Mouse (Mus musculus) embryo, embryonic 10 days (tissue): ENCODE results near the gene Ttc9.

Source experiments
- DNase-seq: peaks from one replicate; pipeline ENCODE4 v3.0.0-alpha.2; 2015; ENCODE audit warnings: low spot score

Gene Ttc9

GRCm38 (mm10) chr12:81658086-81658485 is 27.0 kb downstream of the Ttc9 start:
- DNase-seq, result no peak

DNA sequence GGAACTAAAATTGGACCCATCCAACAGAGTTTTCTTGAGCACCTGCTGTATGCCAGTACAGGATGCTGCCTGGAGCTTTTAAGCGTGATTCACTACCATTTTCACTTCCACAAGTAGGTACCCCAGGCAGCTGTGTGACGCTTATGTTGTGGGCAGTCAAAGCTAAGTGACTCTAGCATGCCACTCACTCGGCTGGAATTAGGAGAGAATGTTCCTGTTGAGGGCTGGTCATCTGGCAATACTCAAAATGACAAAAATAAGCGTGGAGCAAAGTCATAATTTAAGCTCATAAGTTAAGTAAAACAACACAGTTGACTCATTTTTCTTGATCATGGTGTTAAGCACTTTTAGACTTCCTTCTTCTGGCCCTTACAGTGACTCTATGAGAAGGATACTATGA is 31.0 kb downstream of the Ttc9 start:
- DNase-seq, result no peak

DNA sequence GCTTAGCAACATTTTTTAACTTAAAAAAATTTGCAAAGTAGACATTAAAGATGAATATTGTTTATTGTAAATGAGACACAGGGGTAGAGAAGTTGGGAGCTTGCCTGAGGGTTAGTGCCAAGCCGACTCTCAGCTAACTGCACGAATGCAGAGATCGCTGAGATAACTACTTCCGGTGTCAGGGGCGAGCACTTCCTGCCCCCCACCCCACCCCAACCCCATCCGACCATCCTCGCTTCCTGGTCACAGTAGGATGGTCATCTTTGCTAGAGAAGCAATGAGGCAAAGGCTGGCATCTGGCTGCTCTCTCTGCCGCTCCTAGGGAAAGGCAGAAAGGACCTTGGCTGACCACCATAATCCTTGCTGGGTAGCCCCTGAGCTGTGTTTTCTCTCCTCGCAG is 32.1 kb downstream of the Ttc9 start:
- no peak for DNase-seq

- DNase-seq, result no peak
Observed at GRCm38 (mm10) chr12:81663906-81664305, 32.9 kb downstream of the Ttc9 start.

- DNase-seq, result no peak
Observed at GRCm38 (mm10) chr12:81668406-81668805, 37.4 kb downstream of the Ttc9 start.

- no peak for DNase-seq
Observed at GRCm38 (mm10) chr12:81675557-81675956, 44.5 kb downstream of the Ttc9 start.

DNA sequence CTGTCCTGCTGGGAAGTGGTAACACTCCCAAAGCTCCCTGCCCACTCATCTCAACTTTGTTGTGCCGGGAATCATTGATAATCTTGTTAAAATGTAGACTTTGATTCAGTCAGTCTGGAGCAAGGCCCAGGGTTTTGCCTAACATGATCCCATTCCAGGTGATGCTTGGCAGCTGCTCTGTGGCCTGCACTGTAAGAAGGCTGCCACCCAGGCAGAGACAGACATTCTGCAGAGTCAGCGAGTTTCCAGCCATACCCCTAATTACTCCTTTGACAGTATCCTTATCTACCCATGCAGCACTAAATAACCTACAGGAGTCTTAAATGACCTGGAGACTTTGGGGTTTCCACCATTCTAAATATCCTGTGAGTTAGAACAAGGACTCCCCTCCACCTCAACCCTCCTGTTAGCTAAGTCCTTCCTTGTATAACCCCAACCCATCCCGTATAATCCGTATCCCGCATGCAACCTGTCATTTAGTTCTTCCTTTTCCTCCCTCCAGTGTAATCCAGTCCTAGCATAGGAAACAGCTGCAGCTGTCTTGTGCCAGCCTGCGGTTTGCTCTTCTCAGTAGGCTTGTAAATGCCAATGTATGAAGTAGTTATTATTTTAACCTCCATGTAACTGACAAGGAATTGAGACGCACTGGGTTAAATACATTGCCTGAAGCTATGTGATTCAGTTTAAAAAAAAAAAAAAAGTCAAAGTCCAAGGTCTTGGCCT is 48.9 kb downstream of the Ttc9 start:
- no peak for DNase-seq

DNA sequence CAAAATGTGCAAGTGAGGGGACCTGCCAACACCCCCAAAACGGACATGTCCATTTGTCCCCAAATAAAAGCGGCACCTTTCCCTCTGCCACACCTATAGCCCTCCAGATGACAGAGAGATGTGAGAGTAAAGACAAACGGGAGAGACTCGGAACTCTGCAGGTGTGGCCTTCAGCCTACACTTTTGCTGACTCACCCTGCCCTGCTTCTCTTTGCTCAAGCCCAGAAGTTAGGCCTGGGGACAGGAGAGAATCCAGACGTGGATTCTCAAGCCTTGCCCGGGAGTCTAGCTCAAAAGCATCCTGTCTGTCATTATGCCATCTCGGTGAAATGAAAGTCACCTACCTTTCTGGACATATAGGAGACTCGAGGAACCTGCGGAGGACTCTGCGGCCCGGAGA is 52.3 kb downstream of the Ttc9 start:
- DNase-seq, result no peak

- no peak for DNase-seq
Observed at GRCm38 (mm10) chr12:81684096-81684495, 53.0 kb downstream of the Ttc9 start.

- no peak for DNase-seq
Observed at GRCm38 (mm10) chr12:81685981-81686380, 54.9 kb downstream of the Ttc9 start.

DNA sequence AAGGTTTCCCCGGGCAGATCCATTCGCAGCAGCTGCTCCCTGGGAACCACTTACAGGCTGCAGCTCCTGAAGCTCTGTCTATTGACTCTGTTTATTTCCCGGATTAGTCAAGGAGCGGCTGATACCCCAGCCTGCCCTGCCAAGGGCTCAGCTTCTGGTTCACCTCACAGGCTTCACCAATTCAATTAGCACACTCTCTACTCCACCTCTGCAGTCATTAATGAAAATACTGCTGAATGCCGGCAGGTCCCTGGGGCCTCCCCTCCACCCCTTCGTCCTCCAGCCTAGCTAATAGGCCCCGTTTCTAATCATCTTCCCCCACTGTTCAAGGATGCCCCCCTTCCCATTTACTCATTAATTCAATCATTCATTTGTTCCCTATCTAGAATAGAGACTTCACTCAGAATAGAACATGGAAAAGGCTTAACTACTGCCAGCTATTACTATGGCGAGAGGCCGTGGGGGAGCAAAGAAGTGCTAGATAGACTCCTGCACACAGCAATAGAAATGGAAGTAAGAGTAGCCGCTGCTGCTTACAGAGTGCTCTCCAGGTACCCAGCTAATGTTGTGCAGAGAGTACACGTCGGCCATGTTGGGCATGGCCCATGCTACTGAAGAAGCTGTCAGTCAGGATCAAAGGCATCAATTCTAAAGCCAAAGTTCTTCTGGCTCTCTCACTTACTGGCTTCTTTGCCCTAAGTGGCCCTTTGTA is 55.5 kb downstream of the Ttc9 start:
- DNase-seq, result no peak

DNA sequence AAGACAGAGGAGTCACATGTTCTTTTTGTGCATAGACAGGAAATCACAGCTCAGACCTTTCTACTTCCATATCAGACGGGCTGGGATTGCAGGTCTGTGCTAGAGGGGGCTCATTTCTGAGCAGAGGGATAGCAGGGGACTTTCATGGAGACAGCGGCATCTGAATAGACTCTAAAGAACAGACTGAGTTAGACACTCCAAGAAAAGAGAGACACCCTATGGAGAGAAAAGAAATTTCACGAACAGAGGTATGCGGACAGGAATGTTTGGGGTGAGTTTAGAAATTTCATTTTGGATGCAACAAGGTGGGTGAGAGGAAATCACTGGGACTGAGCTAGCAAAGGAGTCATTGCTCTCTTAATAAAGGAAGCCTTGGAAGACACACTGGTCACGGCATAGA is 56.8 kb downstream of the Ttc9 start:
- no peak for DNase-seq

DNA sequence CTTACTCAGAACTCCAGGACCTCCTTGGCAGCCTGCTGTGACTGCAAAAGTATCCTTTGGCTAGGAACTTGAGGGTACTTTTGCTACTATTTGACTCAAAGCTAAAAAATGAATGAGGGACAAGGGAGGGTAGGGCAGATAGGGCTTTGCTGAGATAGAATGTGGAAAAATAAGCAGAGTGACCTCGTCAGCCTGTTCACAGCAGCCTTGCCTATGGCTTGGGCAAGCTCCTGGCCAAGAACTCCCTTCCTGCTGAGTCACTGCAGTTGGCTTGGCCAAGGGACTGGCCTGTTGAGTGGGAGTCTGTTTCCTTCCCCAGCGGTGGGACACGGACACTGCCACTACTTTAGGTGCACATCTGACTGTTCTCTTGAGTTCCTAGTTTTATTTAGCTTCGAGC is 57.5 kb downstream of the Ttc9 start:
- no peak for DNase-seq

- DNase-seq, result peak; percentile 21
Observed at GRCm38 (mm10) chr12:81689505-81690056, 58.5 kb downstream of the Ttc9 start.

DNA sequence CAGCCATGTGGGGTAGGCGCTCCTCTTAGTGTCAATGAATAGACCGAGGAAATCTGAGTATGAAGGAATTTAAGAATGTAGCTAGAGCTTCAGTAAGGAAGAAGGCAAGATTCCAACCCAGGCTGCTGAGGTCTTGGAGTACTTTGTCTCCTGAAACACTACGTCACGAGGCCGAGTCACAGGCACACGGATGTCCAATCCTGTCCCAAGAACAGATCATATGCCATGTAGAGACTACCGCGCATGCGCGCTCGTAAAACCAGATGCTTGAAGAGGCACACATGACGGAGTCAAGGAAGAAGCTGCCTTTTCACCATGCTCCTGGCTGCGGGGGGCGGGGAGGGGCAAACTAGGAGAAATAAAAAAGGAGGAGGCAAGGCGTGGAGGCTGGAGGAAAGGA is 59.1 kb downstream of the Ttc9 start:
- no peak for DNase-seq

DNA sequence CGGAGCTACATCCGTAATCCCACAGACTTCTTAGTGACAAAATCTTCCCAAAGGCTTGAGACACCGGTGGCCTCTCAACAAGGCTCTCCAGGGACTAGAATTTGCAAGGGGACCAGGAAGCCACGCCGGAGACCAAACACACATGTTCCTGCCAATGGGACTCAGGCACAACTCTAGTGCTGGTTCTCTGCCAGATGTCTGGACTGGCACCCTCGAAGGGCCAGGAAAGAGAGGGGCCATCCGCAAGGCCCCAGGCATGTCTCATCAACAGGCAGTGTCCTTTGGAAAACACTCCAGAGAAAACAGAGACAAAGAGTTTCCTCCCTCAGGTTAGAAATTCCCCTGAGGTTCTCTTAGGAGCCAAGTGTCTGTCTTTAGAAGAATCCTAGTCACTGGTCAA is 59.7 kb downstream of the Ttc9 start:
- DNase-seq, result no peak

DNA sequence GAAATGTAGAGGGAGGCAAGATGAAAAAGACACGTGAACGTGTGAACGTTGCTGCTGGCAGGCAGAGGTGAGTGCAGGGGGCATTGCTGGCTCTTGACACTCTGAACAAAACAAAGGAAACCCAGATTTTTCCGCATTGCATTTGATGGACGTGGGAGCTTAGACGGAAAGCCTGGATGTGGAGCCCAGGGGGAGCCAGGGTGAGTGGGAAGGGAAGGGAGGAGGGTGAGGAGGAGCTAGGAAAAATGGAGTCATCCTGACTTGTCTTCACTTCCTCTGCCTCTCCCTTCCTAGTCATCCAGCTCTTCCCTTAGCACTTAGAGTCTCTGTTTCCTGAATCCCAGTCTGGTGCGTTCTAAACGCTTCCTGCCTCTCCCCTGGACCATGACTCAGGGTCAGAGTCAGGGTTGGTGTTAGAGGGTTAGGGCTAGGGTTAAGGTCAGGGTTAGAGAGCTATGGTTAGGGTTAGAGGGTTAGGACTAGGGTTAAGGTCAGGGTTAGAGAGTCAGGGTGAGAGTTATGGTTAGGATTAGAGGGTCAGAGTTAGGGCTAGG is 60.2 kb downstream of the Ttc9 start:
- peak; percentile 7 for DNase-seq

DNA sequence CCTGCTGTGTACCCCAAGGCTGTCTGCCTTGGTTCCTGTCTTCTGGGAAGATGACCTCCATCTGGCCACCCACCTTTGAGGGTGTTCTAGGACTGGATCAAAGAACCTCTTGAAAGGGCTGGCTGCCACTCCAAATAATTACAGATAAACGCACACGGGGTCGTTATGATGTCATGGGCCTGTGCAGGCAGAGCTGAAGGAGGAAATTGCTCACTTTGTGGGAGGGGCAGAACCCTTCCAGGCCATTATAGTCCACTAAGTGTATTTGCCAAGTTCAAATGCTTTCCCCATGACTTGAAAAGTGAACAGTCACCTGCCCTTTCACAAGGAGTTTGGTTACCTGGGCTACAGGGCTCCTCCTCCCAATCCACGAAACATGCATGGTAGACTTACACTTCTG is 67.0 kb downstream of the Ttc9 start:
- DNase-seq, result peak; percentile 12

DNA sequence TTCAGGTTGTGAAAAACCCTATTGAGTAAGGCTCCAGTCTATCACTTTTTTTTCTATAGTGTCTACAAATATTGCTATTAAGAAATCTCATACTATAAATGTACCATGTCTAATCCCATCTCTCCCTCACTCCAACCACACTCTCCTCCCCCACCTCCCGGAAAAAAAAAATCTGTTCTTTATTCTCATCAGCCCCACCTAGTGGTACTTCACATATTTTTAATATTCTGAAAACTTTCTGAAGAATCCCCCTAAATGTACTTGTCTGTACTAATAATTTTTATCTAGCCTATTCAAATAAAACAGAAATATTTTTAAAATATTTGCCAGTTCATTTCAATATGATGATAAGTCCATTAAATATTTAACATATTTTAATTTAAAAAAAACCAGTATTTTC is 71.9 kb downstream of the Ttc9 start:
- peak; percentile 22 for DNase-seq

- DNase-seq, result no peak
Observed at GRCm38 (mm10) chr12:81712618-81713017, 81.6 kb downstream of the Ttc9 start.
